Mouse (Mus musculus): ENCODE measurements around the gene Olfr1173.

The Olfr1173 gene

DNA sequence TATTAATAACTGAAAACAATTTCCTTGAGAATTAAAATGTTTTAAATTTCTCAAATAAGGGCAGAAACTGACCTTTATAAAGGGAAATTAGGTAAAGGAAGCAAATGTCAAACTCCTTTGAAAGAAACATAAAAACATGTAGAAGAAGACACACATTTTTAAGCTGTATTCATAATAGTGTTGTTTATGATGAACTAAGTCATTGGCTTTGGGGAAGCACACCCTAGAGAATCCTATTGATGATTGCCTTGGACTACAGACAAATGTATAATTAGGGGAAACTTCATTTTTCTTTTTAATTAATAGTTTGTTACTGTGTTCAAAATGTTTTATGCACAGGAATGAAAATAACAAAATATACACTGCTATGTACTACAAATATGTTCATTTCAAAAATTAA, at the start of gene Olfr1173:
Olfr1173 (minus strand) TSS at position 101 of the 400 bp plus-strand sequence.
- no peak for DNase-seq (ENCODE audit: inconsistent age in 2 of 2, low spot score in 1 of 2)

DNA sequence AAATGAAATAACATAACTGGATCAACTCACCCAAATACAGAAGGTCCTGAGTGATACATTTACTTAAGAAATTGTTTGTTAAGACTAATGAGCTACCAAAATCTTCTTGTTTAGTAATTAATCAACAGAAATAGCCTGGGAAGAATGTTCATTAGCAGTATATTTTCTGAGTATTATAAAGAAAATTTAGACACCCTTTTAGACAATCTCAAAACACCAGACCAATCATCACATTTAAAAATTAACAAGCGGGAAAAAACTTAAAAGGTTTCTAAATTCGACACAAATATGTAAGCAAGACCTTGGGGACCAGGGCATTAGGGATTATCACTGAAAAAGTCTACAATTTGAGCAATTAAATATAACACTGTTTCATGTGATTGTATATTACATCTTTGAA, 47.4 kb upstream of the Olfr1173 start, which contains the start of gene Olfr1175-ps:
Olfr1175-ps (minus strand) TSS at position 101 of the 400 bp plus-strand sequence.
- no peak for DNase-seq (ENCODE audit: inconsistent age in 2 of 2, low spot score in 1 of 2)

- DNase-seq (ENCODE audit: inconsistent age in 2 of 2, low spot score in 1 of 2): no peak
Measured at GRCm38 (mm10) chr2:88315035-88315434, 35.4 kb upstream of the Olfr1173 start, which contains the start of gene Olfr1174-ps. Gene Olfr1174-ps, minus strand, starts transcription at chr2:88315135.

DNA sequence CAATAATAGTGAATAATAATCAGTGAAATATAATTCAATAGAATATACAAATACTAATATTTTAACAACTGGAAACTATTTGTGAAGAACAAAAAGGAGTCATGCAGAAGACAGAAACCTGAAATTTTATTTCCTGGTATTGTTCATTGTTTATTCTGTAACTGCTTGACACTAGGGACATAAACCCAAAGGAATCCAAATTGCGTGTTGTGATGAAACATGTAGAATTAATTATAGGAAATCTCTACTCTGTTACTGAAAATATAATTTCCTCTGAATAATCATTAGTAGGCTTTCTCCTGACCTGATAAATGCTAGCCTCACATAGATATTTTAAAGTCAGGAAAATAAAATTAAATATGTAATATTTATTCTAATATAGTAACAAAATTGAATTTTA, 51.4 kb downstream of the Olfr1173 start, which contains the start of gene Olfr1170:
Olfr1170 (minus strand) TSS at position 101 of the 400 bp plus-strand sequence.
- no peak for DNase-seq (ENCODE audit: inconsistent age in 2 of 2, low spot score in 1 of 2)
